Mouse (Mus musculus): ENCODE measurements at regions not wholly inside any gene's neighbourhood (a gene's known extent, or its start where the extent isn't known, plus 50 kb on each side); places are given as distances from the start of the nearest gene placed in this dataset.

DNA sequence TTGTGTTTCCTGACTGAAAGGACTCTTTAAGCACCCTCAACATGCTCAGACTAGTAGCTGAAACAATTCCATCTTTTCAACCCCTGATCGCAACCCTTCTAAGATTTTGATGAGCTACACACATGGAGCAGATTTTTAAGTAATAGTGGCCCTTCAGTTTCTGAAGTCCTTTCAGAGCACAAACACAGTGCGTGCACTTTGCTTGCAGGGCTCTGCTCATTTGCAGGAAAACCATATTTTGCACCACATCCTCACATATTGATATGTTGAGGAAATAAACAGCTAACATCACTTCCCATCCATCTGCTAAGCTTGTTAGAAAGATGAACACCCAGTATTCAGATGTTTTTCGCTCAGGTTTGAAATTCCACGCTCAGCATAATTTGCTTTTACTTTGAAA is 344.6 kb upstream of the Acvr2a start:
- TF ChIP-seq GATA1 (IDR thresholded peaks at IDR 0.05; ENCODE audit: borderline replicate concordance, low read length) = no peak
- TF ChIP-seq FLI1 (IDR thresholded peaks at IDR 0.05; ENCODE audit: low read length) = no peak
